Mouse (Mus musculus) G1E (cell line): ENCODE results near the gene Gtf2ird1.

Experiments used
- CTCF ChIP-seq: IDR thresholded peaks from 2 replicates; pipeline ENCODE4 v1.5.1; 2012; ENCODE audit warnings: low read depth, low read length, inconsistent platforms, mixed read lengths
- GATA1 ChIP-seq: IDR thresholded peaks from 2 replicates; pipeline ENCODE4 v1.6.1; 2012; ENCODE audit warnings: borderline replicate concordance, low read length, inconsistent platforms, mixed read lengths
- TAL1 ChIP-seq: conservative IDR thresholded peaks from 2 replicates; pipeline ENCODE4 v1.6.1; 2012; ENCODE audit warnings: low read depth, low read length, inconsistent platforms, mixed read lengths

GRCm38 (mm10) chr5:134462316-134462715, 5.8 kb upstream of the Gtf2ird1 start:
- TF ChIP-seq CTCF (no peak), TAL1 (no peak), GATA1 (no peak)
